Mouse (Mus musculus) CH12F3 (cell line): ENCODE measurements around the gene Bricd5.
"Not testable (repeated sequence)": the region's sequence is repeated elsewhere in the genome, so short reads cannot be mapped to it uniquely, and the experiment has no call there.

Experiments used
- in situ Hi-C: fragments of 300-500 bp; cut with MboI; formaldehyde crosslinking; loops from 2 replicates; pipeline ENCODE4 v1.14.3; 2020; ENCODE audit warnings: low sequenced_read_pairs

Bricd5 gene

DNA sequence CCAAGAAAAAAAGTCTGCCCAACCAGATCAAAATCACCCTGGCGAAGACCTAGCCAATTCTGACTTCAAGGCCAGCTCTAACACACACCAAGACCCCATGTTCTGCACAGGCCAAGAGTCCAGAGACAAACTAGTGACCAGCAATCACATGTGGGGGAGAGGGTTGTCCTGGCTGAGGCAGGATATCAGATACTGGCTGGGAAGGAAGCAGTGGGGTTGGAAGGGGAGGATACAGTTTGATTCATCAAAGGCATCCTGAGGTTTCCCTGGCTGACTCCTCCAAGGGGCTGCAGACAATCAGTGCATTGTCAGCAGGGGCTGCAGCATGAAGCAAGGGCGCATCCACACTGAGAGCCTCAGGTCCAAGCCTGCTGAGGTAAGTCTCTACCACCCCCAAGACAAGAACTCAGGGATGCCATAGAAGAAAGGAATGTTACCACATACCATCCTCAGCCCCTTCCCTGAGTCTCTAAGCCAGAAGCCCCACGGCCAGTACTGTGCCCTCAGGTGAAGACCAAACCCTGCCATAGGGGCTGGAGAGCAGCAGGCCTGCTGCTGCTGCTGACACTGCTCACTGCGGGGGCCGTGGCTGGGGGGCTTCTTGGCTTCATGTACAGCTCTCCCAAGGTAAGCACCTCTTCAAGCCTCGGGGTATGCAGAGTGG, at the start of gene Bricd5:
Gene Bricd5, plus strand, starts transcription at position 273 of the 664 bp plus-strand sequence.
- in situ Hi-C loops = no loop called here

- in situ Hi-C loops = no loop called here
Measured at GRCm38 (mm10) chr17:24424489-24424888, 49.2 kb upstream of the Bricd5 start.

DNA sequence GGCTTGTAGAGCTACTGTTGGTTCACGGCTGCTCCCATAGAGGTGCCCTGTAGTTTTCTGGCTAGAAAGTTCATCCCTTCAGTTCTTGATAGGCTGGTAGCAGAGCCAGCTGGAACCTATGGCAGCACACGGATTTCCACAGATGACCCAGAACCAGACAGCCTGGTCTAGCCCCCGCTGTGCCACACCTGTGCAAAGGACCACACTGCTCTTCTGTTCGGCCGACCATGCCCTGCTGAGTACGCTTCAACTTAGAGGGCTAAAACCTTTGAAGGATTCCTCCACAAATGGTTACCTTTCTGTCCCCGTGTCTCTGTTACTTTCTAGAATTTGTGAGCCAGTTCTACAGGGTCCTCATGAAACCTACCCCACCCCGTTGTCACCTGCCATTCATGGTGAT, 48.4 kb upstream of the Bricd5 start:
- in situ Hi-C loops = not testable (repeated sequence)

DNA sequence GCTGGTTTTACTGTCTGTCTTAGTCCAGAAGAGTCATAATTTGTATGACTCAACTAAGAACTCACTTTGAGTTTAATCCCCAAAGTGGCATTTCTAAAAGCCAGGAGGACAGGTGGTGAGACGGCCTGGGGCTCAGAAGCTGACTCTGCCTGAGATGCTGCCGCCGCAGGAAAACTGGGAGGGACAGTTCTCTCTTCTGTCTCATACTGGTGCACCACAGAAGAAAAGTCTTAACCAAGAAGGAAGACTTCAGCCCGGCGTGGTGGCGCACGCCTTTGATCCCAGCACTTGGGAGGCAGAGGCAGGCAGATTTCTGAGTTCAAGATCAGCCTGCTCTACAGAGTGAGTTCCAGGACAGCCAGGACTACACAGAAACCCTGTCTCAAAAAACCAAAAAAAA, 47.8 kb upstream of the Bricd5 start:
- in situ Hi-C loops = no loop called here

DNA sequence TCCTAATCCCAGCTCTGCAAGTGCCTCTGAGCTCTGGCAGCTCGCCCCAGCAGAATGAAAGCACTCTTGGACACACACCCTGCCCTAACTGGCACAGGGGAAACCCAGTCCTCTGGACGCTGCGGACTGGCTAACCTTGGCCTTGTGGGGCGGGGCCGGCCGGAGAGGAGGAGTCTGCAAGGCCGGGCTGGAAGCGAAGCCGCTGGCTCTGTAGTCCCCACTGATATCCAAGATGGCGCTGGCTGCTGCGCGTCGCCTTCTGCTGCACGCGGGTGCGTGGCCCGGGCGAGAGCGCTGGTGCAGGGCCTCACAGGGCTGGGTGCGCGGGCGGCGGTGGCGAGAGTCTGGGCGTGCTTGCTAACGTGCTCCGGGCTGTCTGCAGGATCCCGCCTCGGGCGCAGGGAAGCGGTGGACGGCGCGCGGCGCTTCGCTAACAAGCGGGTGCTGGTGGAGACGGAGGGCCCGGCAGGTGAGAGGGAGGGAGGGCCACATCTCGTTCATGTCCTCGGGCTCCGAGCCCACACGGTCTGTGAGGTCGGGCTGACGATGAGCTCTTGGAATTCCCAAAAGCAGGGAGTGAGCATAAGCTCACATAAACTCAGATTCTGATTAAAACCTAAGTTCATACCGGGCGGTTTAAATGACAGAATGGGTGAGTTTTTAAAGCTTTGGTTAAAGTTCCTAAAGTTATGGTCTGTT, 47.1 kb upstream of the Bricd5 start, which contains the start of gene Eci1:
Gene Eci1, plus strand, starts transcription at position 171 of the 699 bp plus-strand sequence.
- in situ Hi-C loops = no loop called here

GRCm38 (mm10) chr17:24427170-24427557, 46.5 kb upstream of the Bricd5 start:
- in situ Hi-C loops = no loop called here

DNA sequence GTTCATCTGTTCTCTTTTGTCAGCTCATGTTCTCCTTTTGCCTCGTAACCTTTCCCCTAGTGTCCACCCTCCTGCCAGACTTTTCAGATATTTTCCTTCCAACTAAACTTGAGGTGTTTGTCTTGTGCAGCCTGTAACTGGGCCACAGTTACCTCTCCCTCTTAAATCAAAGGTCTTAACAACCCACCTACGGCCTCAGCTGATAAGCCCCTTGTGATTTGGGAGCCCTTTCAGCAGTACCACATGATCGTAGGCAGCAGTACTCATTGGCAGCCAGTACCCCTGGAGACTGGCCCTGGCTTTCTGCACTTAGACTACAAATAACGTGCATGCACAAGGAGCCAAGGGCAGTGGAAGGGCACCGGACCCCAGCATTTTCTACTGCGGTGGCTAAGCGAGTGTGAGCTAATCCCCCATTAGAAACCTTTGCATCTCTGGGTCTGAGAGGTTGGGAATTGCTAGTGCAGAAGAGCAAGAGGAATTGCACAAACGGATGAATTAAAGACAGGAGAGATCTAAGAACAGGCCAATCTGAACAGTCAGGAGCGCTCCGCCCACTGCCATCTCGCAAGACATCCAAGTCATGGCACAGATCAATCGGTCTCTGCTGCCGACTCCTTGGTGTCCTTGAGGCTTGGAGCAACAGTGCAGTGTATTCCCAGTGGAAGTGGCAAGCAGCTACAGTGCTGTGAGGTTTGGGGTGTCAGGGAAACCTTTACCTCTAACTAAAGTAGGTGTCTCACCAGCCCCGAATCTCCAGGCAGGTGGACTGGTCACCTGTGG, 44.3 kb upstream of the Bricd5 start:
- in situ Hi-C loops = no loop called here

DNA sequence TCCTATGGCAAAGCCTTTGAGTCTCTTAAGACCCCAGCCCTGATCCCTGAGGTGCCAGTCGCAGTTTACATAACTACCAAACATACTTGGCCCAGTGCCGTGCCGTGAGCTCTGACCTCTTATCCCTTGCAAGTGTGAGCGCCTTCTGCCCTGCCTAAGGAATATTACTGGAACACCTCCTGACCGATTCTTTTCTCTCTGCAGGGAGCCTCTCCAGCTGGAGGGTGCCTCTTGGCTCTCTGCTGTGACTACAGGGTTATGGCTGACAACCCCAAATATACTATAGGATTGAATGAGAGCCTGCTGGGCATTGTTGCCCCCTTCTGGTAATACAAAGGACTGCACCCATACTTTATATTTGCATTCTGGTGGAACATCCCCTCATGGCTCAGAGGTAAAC, 36.7 kb upstream of the Bricd5 start:
- in situ Hi-C loops = no loop called here

DNA sequence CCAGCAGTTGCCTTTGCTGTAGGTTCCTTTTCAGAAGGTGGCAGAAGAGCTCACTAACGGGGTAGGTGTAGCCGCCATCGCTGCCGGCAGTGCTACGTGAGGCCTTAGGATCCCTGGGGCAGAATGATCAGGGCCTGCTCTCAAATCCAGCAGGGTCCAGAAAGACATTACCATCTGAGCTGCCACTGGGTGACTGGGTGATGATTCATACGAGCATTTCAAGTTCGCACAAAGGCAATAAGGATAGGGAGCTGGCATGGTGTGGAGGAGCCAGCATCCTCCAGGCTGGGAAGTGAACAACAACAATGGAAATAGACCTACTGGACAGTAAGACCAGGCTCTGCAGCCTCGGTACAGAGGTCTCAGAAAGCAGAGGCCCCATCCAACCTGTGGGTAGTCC, 33.3 kb upstream of the Bricd5 start:
- in situ Hi-C loops = no loop called here

DNA sequence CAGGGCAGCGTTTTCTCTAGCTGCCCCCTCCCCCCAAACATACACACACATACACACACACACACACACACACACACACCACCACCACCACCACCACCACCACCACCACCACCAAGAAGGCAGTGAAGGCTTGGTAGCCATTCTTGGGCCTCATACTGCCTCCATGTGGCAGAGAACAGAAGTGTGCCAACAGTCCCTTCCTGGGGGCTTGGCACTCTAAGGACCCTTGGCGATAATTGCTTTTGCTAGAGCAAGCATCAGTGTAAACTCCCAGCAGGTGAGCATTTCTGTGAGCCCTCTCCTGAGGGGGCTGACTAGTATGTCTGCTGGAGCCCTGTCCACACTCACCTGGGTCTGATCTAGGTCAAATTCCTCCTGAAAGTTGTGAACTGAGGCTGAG, 32.5 kb upstream of the Bricd5 start:
- in situ Hi-C loops = no loop called here

GRCm38 (mm10) chr17:24442107-24442506, 31.6 kb upstream of the Bricd5 start:
- in situ Hi-C loops = no loop called here

GRCm38 (mm10) chr17:24442632-24443155, 31.0 kb upstream of the Bricd5 start, which contains the start of gene Dnase1l2:
Gene Dnase1l2 (minus strand): TSS chr17:24443105.
- in situ Hi-C loops = no loop called here

DNA sequence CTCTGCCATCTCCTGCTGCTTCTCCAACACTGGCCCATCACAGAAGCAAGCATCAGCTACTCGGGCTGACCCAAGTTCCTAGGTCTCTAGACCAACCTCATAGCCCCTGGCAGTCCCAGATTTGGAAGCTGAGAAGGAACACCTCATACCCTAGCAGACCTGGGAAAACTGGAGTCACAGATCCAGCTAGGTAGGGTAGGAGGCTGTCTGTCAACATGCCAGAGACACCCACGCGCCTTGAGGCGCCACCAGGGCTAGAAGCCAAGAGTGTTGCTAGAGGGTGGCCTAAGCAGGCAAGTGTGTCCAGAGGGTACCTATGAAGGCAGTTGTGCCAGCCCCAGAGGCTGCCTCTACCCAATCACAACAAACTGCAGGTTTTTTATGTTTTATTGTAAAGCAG, 30.3 kb upstream of the Bricd5 start:
- in situ Hi-C loops = no loop called here

DNA sequence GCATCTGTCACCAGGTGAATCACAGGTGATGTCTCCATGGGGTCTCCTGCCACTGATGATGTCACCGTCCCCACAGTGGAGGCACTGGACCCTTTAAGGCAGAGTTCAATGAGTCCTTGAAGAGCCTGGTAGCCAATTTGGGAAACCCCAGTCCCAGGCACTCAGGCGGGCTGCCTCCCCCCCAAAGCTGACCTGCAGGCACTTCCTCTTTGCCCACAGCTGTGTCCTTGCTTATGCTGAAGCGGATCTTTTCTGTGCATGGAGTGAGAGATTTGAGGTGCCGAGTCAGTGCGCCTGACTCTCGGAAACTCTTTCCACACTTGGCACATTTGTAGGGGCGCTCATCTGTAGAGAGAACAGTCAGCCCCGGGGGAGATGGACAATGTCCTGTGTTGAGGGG, 27.1 kb upstream of the Bricd5 start:
- in situ Hi-C loops = no loop called here

DNA sequence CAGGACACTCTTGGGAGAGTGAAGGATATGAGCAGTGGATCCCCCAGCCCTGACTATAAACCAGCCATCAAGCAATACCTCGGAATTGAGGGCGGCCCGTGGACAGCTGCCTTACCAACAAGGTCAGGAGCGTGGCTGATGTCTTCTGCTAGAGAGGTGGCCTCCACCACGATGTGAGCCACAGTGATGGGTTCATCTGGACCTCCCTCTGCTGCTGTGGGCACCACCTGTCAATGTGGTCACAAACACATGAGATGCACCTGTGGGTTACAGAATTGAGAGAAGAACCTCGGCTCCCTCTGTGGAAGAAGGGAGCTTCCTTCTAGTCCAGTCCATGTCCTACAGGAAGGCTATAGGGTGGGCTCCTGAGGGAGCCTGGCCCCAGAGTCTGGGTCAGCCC, 24.2 kb upstream of the Bricd5 start:
- in situ Hi-C loops = no loop called here

DNA sequence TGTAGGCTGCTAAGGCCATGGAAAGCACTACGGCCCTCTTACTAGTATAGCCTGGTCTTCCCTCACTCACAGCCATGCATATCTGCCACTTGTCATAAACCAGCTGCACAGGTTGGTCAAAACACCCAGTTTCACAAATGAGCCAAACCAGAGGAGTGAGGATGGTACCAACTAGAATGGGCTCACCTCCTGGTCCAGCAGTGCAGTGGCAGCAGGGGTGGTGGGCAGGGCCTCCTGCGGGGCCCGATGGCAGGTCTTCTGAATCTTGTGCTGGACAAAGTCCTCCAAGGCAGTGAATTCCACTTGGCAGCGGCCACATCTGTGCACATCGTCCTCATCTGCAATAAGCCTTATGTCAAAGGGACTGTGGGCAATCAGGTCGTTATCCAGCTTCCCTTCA, 22.5 kb upstream of the Bricd5 start:
- in situ Hi-C loops = no loop called here

DNA sequence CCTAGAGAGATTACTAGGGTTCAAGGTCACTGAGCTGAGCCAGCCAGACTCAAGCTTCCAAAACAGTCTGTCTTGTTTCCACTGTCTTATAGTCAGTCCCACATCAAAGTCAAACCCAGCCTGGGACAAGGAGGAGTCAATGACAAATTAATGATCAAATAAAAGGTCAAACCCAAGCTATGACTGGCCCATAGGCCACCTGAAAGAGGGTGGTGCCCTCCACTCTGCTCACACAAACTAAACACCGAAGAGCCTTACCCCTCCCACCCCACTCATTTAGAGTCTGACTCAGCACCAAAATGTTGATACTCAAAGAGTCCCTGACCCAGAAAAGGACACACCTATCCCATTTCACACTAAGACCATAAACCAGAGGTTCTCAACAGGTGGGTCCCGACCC, 20.3 kb upstream of the Bricd5 start:
- in situ Hi-C loops = no loop called here

DNA sequence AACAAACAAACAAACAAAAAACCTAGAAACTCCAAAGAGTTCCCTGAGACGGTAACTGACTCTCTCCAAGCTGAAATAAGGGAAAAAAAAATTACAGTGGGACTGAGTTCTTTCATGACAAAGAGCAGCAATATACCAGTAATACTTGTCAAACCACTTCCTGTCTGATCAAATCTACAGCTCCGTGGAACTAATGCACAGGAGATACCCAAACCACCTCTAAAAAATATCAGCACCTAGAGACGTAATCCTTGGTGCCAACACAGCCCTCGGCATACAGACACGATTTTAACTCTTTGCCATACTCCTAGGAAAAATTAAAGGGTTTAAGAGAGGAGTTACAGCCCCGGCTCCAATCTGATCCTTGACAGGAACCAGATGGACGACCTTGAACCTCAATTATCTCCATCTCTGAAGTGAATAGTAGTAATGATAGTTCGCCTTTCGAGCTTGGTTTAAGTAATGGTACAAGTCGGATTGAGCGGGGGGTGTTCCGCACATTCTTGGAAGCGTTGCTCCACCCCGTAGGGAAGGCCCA, 19.4 kb upstream of the Bricd5 start:
- in situ Hi-C loops = no loop called here

GRCm38 (mm10) chr17:24454756-24455522, 18.7 kb upstream of the Bricd5 start:
- in situ Hi-C loops = no loop called here

DNA sequence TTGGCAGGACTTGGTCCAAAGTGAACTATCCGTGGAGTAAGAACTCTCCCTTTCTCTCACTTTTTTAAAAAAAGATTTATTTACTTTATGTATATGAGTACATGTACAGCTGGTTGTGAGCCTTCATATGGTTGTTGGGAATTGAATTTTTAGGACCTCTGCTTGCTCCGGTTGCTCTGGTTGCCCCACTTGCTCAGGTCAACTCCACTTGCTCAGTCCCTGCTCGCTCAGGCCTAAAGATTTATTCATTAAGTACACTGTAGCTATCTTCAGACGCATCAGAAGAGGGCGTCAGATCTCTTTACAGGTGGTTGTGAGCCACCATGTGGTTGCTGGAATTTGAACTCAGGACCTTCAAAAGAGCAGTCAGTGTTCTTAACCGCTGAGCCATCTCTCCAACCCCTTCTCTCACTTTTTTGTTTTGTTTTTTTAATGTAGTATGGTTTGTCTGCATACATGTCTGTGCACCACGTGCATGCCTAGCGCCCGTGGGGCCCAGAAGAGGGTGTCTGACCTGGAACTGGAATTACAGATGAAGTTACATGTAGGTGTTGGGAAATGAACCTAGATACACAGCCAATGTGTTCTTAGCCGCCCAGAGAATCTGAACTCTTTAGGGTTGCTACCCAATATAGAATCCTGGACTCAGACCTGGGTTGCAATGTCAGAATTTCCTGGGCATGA, 18.0 kb upstream of the Bricd5 start:
- in situ Hi-C loops = not testable (repeated sequence)
